Mouse (Mus musculus): Measurements from ENCODE around the gene Nr2f1. TPM values are rescaled to one million over a fixed set of nuclear protein-coding genes. Genes with fewer than 3 reads are reported as not detected.

Nr2f1 gene
- polyA plus RNA-seq, 2 experiments, result 0.44 to 1.4 TPM

DNA sequence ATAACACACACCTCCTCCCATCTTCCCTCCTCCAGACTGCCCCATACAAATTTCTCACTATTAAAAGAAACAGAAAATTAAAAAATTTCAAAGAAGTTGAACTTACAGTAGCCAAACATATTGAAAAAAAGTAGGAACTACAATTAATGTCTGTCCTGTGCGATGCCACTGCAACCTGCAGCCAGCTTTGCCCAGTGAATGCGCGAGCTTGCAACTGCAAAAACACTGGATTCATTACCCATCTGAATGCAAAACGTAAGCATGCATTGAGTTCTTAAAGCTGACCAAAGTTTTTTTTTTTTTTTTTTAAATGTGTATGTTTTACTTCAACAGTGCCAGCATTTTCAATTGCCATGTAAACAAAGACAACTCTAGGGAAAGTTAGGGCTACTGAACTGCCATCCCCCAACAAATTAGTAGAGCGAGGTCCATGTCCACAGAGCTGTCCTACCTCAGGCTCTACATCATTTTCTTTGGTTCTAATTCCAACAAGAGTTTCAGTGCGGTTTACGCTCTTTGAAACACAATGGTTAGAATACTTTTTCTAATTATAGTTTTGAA, 3.2 kb downstream of the Nr2f1 start:
- Histone ChIP-seq H3K9ac (replicated peaks) (no peak overlapping the region), H3K36me3 (replicated peaks; ENCODE audit: control insufficient read depth, insufficient read depth, low read depth) (no peaks in the 10 kb centered on the region), H3K27ac (no peak overlapping the region), H3K9me3 (ENCODE audit: control insufficient read depth, low read length) (no peaks in the 10 kb centered on the region), H3K4me3 (ENCODE audit: insufficient read depth in 1 of 2, low read depth in 2 of 2, low read length in 2 of 2) (no peak overlapping the region), H3K4me1 (replicated peaks; ENCODE audit: control insufficient read depth in 2 of 2, insufficient read depth in 2 of 2, low read length in 1 of 2) (no peaks in the 10 kb centered on the region), H3K4me2 (ENCODE audit: low read depth) (no peak overlapping the region), H3K27me3 (ENCODE audit: control insufficient read depth, insufficient read depth, low read length) (peaks cover 89% of the 10 kb centered on the region)
- 7% methylated on average over 7 of the region's 7 CpGs for WGBS (ENCODE audit: insufficient replicate concordance)
- no peak for DNase-seq (ENCODE audit: low read depth in 3 of 3, low spot score in 3 of 3)
- no peak for ATAC-seq (ENCODE audit: insufficient read depth)
- TF ChIP-seq EP300 (IDR thresholded peaks at IDR 0.05; ENCODE audit: low read depth) (no peak), CTCF (IDR thresholded peaks at IDR 0.05; ENCODE audit: low read depth) (no peak)

DNA sequence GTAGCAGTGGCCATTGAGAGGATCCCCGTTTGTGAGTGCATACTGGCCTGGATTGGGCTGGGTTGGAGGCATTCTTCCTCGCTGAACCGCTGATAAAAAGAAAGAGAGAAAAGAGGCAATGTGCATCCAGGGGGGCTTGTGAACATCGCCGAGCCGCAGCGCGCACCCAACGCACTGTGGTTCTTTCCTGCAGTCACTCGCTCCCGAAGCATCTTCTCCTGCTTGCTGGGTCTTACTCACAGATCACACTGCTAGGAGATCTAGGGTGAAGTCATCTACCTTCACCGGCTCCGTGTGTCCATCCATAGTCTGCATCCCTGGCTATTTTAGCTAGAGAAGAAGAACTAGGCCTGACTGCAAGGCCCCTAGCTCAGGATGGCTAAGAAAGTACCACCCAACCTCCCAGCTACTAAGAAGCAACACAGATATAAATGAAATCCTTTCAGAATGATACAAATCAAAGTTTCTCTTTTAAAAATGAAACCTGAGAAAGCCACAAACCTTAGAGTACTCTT, 3.9 kb downstream of the Nr2f1 start:
- Histone ChIP-seq H3K4me2 (ENCODE audit: low read depth) (no peak overlapping the region), H3K4me3 (ENCODE audit: insufficient read depth in 1 of 2, low read depth in 2 of 2, low read length in 2 of 2) (no peak overlapping the region), H3K4me1 (replicated peaks; ENCODE audit: control insufficient read depth in 2 of 2, insufficient read depth in 2 of 2, low read length in 1 of 2) (no peaks in the 10 kb centered on the region), H3K9ac (replicated peaks) (no peak overlapping the region), H3K9me3 (ENCODE audit: control insufficient read depth, low read length) (no peaks in the 10 kb centered on the region), H3K36me3 (replicated peaks; ENCODE audit: control insufficient read depth, insufficient read depth, low read depth) (no peaks in the 10 kb centered on the region), H3K27ac (no peak overlapping the region), H3K27me3 (ENCODE audit: control insufficient read depth, insufficient read depth, low read length) (peaks cover 90% of the 10 kb centered on the region)
- TF ChIP-seq CTCF (IDR thresholded peaks at IDR 0.05; ENCODE audit: low read depth) (no peak), EP300 (IDR thresholded peaks at IDR 0.05; ENCODE audit: low read depth) (no peak)
- 4% methylated on average over 13 of the region's 13 CpGs for WGBS (ENCODE audit: insufficient replicate concordance)
- ATAC-seq (ENCODE audit: insufficient read depth) (no peak), DNase-seq (ENCODE audit: low read depth in 3 of 3, low spot score in 3 of 3) (no peak)

DNA sequence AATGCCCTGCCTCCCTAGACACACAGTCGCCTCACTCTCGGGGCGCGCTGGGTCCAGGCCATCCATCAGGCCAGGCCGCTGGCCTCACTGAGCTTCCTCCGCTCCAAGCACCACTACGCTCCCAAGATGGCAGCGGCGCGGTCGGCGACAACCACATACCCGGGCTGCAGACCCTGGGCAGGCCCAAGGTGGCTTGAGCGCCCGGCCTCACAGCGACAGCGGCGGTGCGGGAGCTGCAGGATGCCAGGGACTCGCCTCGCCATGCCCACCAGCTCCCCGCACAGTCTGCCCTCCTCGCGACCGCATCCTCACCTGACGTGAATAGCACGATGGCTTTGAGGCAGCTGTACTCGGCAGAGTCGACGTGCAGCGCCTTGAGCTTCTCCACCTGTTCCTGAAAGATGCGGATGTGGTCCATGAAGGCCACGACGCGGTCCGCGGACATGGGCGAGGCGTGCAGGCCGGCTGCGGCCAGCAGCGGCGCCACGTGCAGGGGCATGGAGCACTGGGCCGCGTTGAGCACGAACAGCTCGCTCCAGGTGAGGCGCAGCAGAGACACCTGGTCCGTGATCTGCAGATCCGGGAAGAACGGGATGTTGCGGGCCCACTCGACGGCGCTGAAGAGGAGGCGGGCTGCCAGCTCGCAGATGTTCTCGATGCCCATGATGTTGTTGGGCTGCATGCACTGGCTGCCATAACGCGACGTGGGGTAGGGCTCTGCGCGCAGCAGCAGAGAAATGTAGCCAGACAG, 4.5 kb downstream of the Nr2f1 start:
- H3K9me3 ChIP-seq (ENCODE audit: control insufficient read depth, low read length), result no peaks in the 10 kb centered on the region
- no peak overlapping the region for H3K4me2 ChIP-seq (ENCODE audit: low read depth)
- H3K27me3 ChIP-seq (ENCODE audit: control insufficient read depth, insufficient read depth, low read length), result peaks cover 91% of the 10 kb centered on the region
- no peaks in the 10 kb centered on the region for H3K4me1 ChIP-seq (replicated peaks; ENCODE audit: control insufficient read depth in 2 of 2, insufficient read depth in 2 of 2, low read length in 1 of 2)
- 3% methylated on average over 64 of the region's 64 CpGs for WGBS (ENCODE audit: insufficient replicate concordance)
- no peak overlapping the region for H3K9ac ChIP-seq (replicated peaks)
- TF ChIP-seq CTCF (IDR thresholded peaks at IDR 0.05; ENCODE audit: low read depth), result no peak
- no peak for TF ChIP-seq EP300 (IDR thresholded peaks at IDR 0.05; ENCODE audit: low read depth)
- no peak overlapping the region for H3K4me3 ChIP-seq (ENCODE audit: insufficient read depth in 1 of 2, low read depth in 2 of 2, low read length in 2 of 2)
- DNase-seq (ENCODE audit: low read depth in 3 of 3, low spot score in 3 of 3) (no peak), ATAC-seq (ENCODE audit: insufficient read depth) (no peak)
- H3K36me3 ChIP-seq (replicated peaks; ENCODE audit: control insufficient read depth, insufficient read depth, low read depth), result no peaks in the 10 kb centered on the region
- no peak overlapping the region for H3K27ac ChIP-seq

DNA sequence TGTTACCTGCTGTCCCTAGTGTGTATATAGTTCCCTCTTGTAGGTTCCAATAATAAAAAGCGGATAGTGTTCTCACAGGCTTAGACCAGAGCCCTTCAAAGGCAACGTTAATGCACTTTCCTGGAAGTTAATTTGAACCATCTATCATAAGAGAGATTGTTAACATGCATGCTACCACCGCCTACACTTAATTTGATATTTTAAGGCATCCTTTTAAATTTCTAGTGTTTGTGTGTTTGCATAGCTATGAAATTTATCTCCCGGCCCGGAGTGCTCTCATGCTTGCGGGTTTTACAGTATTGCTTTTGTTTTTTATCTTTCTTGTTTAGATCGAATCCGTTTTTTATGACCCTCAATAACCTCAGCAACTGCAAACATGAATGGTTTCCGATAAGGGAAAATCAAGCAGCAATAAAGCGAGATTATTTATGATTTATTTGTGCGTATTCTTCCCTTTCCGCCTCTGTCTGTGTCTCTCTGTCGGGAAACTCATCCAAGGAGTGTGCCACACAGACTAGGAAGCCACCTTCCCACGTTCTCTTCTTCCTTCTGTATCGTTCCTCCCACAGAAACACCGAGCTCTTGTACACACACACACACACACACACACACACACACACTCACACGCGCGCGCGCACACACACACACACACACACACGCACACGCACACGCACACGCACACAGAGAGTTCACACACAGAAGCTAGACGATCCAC, 5.3 kb downstream of the Nr2f1 start:
- 8% methylated on average over 26 of the region's 26 CpGs for WGBS (ENCODE audit: insufficient replicate concordance)
- no peak overlapping the region for H3K9ac ChIP-seq (replicated peaks)
- H3K4me1 ChIP-seq (replicated peaks; ENCODE audit: control insufficient read depth in 2 of 2, insufficient read depth in 2 of 2, low read length in 1 of 2), result no peaks in the 10 kb centered on the region
- H3K27ac ChIP-seq, result no peak overlapping the region
- no peaks in the 10 kb centered on the region for H3K9me3 ChIP-seq (ENCODE audit: control insufficient read depth, low read length)
- no peak overlapping the region for H3K4me3 ChIP-seq (ENCODE audit: insufficient read depth in 1 of 2, low read depth in 2 of 2, low read length in 2 of 2)
- TF ChIP-seq CTCF (IDR thresholded peaks at IDR 0.05; ENCODE audit: low read depth) (no peak), EP300 (IDR thresholded peaks at IDR 0.05; ENCODE audit: low read depth) (no peak)
- no peak overlapping the region for H3K4me2 ChIP-seq (ENCODE audit: low read depth)
- no peak for ATAC-seq (ENCODE audit: insufficient read depth)
- no peaks in the 10 kb centered on the region for H3K36me3 ChIP-seq (replicated peaks; ENCODE audit: control insufficient read depth, insufficient read depth, low read depth)
- no peak for DNase-seq (ENCODE audit: low read depth in 3 of 3, low spot score in 3 of 3)
- H3K27me3 ChIP-seq (ENCODE audit: control insufficient read depth, insufficient read depth, low read length), result peaks cover 89% of the 10 kb centered on the region

DNA sequence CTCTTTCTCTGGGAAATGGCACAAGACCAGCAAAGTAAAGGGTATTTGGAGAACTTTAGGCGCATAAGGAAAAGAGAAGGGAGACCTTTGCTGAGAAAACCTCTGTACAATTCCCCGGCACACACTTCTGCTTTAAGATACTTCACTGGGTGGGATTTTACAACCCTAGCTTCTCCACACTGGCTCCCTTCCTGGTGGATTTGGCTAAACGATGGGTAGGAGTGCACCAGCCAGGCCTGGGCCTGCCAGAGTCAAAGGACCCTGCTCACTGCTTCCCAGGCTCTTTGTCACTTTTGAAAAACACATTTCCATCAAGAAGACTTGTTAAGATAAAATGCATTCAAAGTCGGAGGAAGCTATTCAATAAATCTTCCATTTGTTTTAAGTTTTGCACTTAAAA, 6.3 kb downstream of the Nr2f1 start:
- DNase-seq (ENCODE audit: low read depth in 3 of 3, low spot score in 3 of 3) (no peak), ATAC-seq (ENCODE audit: insufficient read depth) (no peak)
- Histone ChIP-seq H3K27me3 (ENCODE audit: control insufficient read depth, insufficient read depth, low read length) (peaks cover 85% of the 10 kb centered on the region), H3K27ac (no peak overlapping the region), H3K9me3 (ENCODE audit: control insufficient read depth, low read length) (no peaks in the 10 kb centered on the region), H3K4me3 (ENCODE audit: insufficient read depth in 1 of 2, low read depth in 2 of 2, low read length in 2 of 2) (no peak overlapping the region), H3K9ac (replicated peaks) (no peak overlapping the region), H3K4me1 (replicated peaks; ENCODE audit: control insufficient read depth in 2 of 2, insufficient read depth in 2 of 2, low read length in 1 of 2) (no peaks in the 10 kb centered on the region), H3K4me2 (ENCODE audit: low read depth) (no peak overlapping the region), H3K36me3 (replicated peaks; ENCODE audit: control insufficient read depth, insufficient read depth, low read depth) (no peaks in the 10 kb centered on the region)
- 8% methylated on average over 4 of the region's 4 CpGs for WGBS (ENCODE audit: insufficient replicate concordance)
- TF ChIP-seq CTCF (IDR thresholded peaks at IDR 0.05; ENCODE audit: low read depth) (no peak), EP300 (IDR thresholded peaks at IDR 0.05; ENCODE audit: low read depth) (no peak)
